Mouse (Mus musculus) brain, embryonic 14.5 days (tissue): Measurements from ENCODE around the gene Slc19a1. TPM values are rescaled to one million over a fixed set of nuclear protein-coding genes. Genes with fewer than 3 reads are reported as not detected.
A peak's percentile ranks its signal among the peaks of the same experiment; 100 is the strongest.

Source experiments
- DNase-seq: peaks from one replicate; pipeline ENCODE4 v3.0.0-alpha.2; 2011; ENCODE audit warnings: low read depth
- CTCF ChIP-seq: fragments of 200-500 bp; IDR thresholded peaks from 2 replicates; pipeline ENCODE4 v1.5.1; 2012; ENCODE audit warnings: inconsistent platforms, mild to moderate bottlenecking, moderate library complexity, borderline replicate concordance; ENCODE audit not compliant: insufficient read depth, insufficient read length; ENCODE audit errors: extremely low read depth
- POLR2A ChIP-seq: fragments of 200-500 bp; IDR thresholded peaks from 2 replicates; pipeline ENCODE4 v1.6.1; 2012; ENCODE audit warnings: mild to moderate bottlenecking, inconsistent platforms, borderline replicate concordance; ENCODE audit not compliant: poor library complexity, insufficient read depth, insufficient read length, severe bottlenecking; ENCODE audit errors: extremely low read depth
- polyA plus RNA-seq: library from polyadenylated mRNA; depleted of rRNA; stranded (reverse); fragments of >200 nt; gene quantifications from 2 replicates; pipeline ENCODE4 v1.2.3, GENCODE M21; 2012

Gene Slc19a1
- polyA plus RNA-seq, 1 experiment = 67.3 TPM

GRCm38 (mm10) chr10:77021399-77022052 lies 10.5 kb upstream of the Slc19a1 start:
- no peak for TF ChIP-seq POLR2A
- peak; percentile 92 for TF ChIP-seq CTCF
- peak; percentile 87 for DNase-seq

GRCm38 (mm10) chr10:77022301-77023130 lies 9.5 kb upstream of the Slc19a1 start:
- TF ChIP-seq POLR2A = no peak
- no peak for TF ChIP-seq CTCF
- DNase-seq = no peak

- TF ChIP-seq POLR2A = no peak
- TF ChIP-seq CTCF = no peak
- no peak for DNase-seq
Measured at GRCm38 (mm10) chr10:77024231-77024630, 7.8 kb upstream of the Slc19a1 start.

GRCm38 (mm10) chr10:77026944-77027343 lies 5.1 kb upstream of the Slc19a1 start:
- no peak for DNase-seq
- no peak for TF ChIP-seq POLR2A
- no peak for TF ChIP-seq CTCF

DNA sequence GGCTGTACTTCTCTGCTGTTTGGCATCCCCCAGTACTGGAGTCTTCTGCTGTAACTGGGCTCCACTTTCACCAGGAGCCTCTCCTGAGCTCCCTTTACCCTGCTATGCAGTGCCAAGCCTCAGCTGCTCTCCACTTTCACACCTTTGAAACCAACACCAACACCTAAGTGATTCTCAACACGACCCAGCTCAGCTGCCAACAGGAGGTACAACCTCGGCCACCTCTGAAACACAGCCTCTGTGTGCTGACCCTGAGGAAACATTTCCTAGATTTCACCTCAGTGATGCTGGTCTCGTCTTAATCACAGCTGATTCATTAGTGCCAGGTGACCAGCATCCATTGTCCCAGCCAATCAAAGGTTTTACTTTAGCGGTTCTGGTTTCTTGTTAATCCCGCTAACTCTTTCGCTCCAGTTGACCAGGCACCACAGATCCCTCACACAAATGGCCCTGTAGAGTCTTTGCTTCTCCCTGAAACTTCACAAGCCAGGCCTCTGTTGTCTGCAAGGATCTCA lies 3.2 kb upstream of the Slc19a1 start:
- TF ChIP-seq POLR2A (no peak), CTCF (no peak)
- DNase-seq = no peak

- TF ChIP-seq CTCF (no peak), POLR2A (no peak)
- DNase-seq = no peak
Measured at GRCm38 (mm10) chr10:77029761-77030160, 2.3 kb upstream of the Slc19a1 start.

DNA sequence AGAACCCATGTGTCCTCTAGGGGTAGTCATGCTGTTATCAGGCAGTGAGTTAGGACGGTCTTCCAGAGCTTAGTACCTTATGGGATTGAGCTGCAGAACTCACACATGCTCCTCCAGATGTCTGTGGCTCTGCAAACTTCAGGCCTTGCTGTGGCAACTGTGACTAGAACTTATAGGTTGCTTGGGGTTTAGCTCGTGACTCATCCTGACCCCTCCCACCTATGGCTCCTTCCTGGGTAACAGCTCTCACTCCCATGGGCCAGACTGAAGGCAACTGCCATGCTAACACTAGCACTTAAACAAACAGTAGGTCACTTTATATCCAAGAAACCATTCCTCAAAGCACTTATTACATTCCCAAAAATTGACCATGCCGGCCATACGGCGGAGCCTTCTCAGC lies 1.4 kb upstream of the Slc19a1 start:
- no peak for DNase-seq
- TF ChIP-seq CTCF = no peak
- no peak for TF ChIP-seq POLR2A

DNA sequence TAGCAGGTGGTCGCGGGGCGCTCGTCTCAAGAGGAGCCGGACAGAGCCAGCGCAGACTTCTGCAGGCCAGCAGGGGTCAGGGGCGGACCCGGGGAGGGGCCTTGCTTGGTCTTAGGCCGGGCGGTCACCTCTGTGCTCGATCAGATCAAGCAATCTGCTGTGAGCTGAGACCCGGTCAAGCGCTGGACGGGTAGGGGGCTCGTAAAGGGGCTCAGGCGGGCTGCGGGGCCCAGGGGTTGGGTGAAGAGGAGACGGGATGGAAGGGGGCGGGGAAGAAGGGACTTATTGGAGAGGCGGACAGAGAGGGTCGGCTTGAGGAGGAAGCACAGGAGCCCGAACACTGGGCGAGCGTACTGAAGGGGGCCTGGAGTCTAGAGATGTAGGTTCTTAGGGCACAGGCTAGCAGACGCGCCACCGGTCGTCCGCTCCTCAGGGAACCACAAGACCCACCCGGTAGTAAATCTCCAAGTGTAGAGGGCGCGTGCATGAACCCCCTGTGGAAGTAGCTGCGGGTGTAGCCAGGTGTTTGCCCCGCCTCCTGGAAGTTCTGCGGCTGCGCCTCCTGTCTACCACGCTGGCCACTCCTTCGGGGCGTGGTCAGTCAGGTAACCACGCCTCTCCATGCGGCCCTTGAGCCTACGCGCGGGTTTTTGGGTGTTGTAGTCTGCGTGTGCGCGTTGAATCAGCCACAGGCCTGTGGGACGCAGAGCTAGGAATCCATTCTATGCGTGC lies 716 bp downstream of the Slc19a1 start:
- TF ChIP-seq CTCF (peak; percentile 20; the same call in 1 of the 2 replicates), POLR2A (peak; percentile 70; the same call in 1 of the 2 replicates)
- DNase-seq = peak; percentile 98

DNA sequence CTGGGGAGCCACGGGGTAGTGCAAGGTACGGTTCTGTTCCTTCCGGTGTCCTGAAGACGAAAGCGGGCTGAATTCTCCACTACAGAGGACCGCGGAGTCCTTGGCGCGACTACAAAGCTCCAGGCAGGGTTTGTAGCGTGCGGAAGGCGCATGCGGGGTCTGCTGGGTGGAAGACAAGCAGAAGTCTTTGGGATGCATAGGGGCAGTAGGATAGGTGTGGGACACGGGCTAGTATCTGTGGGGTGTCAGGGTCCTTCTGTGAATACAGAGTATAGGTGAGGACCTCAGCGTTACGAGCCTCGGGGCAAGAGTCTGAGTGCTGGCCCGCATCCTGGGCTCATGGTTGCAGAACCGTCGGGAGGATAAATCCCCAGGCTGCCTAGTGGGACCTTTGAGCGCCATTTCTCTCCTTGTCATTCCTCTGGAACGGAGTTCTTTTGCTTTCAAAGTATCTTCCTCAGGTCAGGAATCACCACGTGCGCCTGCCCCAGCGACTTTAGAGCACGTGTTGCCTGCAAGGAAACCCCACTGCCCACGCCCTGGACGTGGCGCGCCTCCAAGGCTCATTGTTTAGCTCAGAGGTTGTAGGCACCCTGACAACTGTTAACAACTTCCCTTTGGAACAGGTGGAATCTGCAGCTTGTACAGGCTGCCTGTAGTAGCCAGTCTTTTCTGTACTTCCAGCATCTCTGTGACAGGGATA lies 1.4 kb downstream of the Slc19a1 start:
- peak; percentile 65 for DNase-seq
- no peak for TF ChIP-seq POLR2A
- no peak for TF ChIP-seq CTCF

DNA sequence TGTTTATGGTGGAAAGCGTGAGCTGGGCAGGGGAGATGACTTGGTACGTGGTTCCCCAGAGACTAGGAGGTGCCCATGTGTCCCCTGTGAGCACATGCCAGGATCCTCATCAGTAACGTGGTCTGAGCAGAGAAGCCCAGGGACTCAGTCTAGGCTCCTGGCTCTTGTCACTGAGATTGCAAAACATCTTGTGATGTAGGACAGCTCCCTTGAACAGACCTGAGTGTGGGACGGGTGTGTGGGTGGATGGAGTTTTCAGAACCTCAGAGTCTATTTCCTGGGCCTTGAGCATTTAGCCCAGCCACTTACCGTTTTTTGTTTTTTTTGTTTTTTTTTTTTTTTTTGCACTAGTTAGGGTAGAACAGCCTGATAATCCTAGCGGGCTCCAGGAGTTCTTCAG lies 3.4 kb downstream of the Slc19a1 start:
- no peak for DNase-seq
- TF ChIP-seq CTCF = no peak
- TF ChIP-seq POLR2A = no peak
